Mouse (Mus musculus) small intestine, adult 2 months (tissue): Measurements from ENCODE around the gene Slc25a33.

Source experiments
- CTCF ChIP-seq: fragments of 200-500 bp; IDR thresholded peaks from 2 replicates; pipeline ENCODE4 v1.5.1; 2012; ENCODE audit warnings: low read depth, mild to moderate bottlenecking, control low read depth, inconsistent platforms, low read length, moderate library complexity, mixed read lengths; ENCODE audit not compliant: insufficient replicate concordance, insufficient read length; ENCODE audit errors: extremely low read depth
- POLR2A ChIP-seq: fragments of 200-500 bp; IDR thresholded peaks from 2 replicates; pipeline ENCODE4 v1.6.1; 2012; ENCODE audit warnings: low read depth, mild to moderate bottlenecking, control low read depth, inconsistent platforms, low read length, moderate library complexity

DNA sequence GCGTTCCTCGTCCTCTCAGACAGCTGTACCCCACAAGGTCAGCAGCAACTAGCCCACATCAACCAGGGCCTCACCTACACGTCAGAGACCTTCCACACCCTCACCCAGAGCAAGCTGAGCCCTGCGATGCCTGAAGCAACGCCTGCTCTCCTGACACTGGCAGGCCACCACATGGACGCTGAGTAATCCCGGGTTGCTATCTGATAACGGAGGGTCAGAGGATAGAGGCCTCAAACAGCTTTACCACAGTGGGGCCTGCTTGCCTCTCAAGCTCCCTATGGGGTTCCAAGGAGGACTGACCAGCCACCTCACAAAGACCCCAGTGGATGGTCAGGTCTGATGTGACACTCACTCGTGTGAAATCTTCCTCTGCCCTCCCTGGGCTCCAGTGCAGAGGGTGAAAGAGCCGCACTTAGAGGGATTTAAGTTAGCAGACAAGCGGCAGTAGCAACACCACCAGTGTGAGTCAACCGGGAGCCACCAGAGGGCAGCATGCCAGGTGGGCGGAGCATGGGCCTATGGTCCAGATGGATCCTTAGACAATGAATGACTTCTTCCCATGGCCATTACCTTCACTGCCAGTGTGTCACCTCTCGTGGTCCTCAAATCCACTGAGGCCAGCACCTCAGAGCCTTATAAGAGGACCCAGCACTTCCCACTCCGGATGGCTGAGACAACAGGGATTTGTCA lies 48.3 kb downstream of the Slc25a33 start:
- TF ChIP-seq CTCF (peak; percentile 77), POLR2A (no peak)
